ENCODE assay signal across 29 mouse cellular contexts in the genomic region with DNA sequence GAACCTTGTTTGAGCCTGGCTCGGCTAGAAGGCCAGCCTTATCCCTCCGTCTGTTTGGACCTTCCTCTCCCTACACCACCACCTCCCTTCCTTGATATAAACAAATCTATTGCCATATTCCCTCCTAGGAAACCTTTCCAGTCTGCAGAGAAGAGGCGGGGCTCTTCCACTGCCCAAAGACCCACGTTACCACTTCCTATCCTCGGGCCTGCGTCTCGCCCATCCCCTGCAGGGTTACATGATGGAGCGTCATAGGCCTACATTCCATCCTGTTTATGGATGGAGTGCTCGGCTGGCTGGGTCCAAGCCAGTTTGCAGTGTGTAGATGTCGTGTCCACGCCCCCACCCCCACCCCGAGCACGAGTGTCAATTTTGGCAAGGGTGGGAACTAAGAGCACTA. TPM values are rescaled to one million over a fixed set of nuclear protein-coding genes. Genes with fewer than 3 reads are reported as not detected.
A peak's percentile ranks its signal among the peaks of the same experiment; 100 is the strongest.
DNase-seq lines count a peak whose midpoint lies in the region; ATAC-seq and TF ChIP-seq lines count a peak whose summit lies in the region.
"Had no signal": no experiment of that assay in that cellular context is flagged by ENCODE, and none has a peak within 500 bp of the region (broad histone marks: within the 10 kb centered on the region; RNA-seq: fewer than 3 reads in every experiment).

No protein-coding gene starts in this region.

- 0 out of 2 replicates have a peak, but pooled peaks have one; percentile 38 for ATAC-seq in heart, embryonic 12.5 days (ENCODE audit: insufficient number of reproducible peaks, low FRiP score)
- no peak for ATAC-seq in liver, postnatal 0 days
- peak; percentile 71 for ATAC-seq in lung, embryonic 16.5 days (ENCODE audit: low read depth)
- ATAC-seq: inflammation-experienced regulatory T-cells, adult 6 months; midbrain, embryonic 15.5 days had no signal

- H3K4me3 ChIP-seq in heart, embryonic 12.5 days = no peak overlapping the region
- no peak overlapping the region for H3K4me3 ChIP-seq in liver, adult 2 months (ENCODE audit: insufficient read depth, low read depth, low read length)
- H3K4me3 ChIP-seq in liver, postnatal 0 days (ENCODE audit: low read depth, low read length) = no peak overlapping the region
- no peak overlapping the region for H3K4me3 ChIP-seq in lung, embryonic 16.5 days (ENCODE audit: low read length)
- H3K4me3 ChIP-seq: embryonic facial prominence, embryonic 10.5 days; forebrain, embryonic 12.5 days; hindbrain, embryonic 12.5 days; midbrain, embryonic 15.5 days; myocyte had no signal

- no peak for DNase-seq in heart, postnatal 14 days
- no peak for DNase-seq in liver, adult 2 months (ENCODE audit: extremely low read depth, low read depth, low spot score)
- DNase-seq in liver, postnatal 0 days = no peak
- DNase-seq in thymus, postnatal 4 days = no peak
- DNase-seq in T-cell, adult 2 months (ENCODE audit: low spot score) = no peak
- DNase-seq: cerebellum, adult 8-10 months; kidney, adult 9 months; kidney, postnatal 25 days; liver; thymus, postnatal 25 days had no signal

- no peak for TF ChIP-seq CTCF in liver, adult 2 months (IDR thresholded peaks at IDR 0.05; ENCODE audit: low read depth, low read length)
- no peak for TF ChIP-seq CTCF in liver, postnatal 0 days (IDR thresholded peaks at IDR 0.05; ENCODE audit: low read depth)

- TF ChIP-seq POLR2A in liver, adult 2 months (IDR thresholded peaks at IDR 0.05; ENCODE audit: extremely low read depth, insufficient read depth, low read length) = no peak

- intact Hi-C loops in heart, postnatal 14 days (cut with DNase I) = no loop called here

- H3K27ac ChIP-seq in heart, embryonic 12.5 days (ENCODE audit: poor library complexity, severe bottlenecking) = no peak overlapping the region
- H3K27ac ChIP-seq in liver, adult 2 months (replicated peaks; ENCODE audit: insufficient read depth, low read depth, low read length) = peak overlapping the region; percentile 61
- no peak overlapping the region for H3K27ac ChIP-seq in liver, postnatal 0 days (ENCODE audit: low read depth)
- peak overlapping the region; percentile 40 for H3K27ac ChIP-seq in lung, embryonic 16.5 days (ENCODE audit: low read length)
- H3K27ac ChIP-seq: embryonic facial prominence, embryonic 10.5 days; forebrain, embryonic 12.5 days; hindbrain, embryonic 12.5 days; midbrain, embryonic 15.5 days had no signal

- no peaks in the 10 kb centered on the region for H3K9me3 ChIP-seq in heart, embryonic 12.5 days (replicated peaks)
- H3K9me3 ChIP-seq in liver, postnatal 0 days (ENCODE audit: low read length) = no peaks in the 10 kb centered on the region
- H3K9me3 ChIP-seq in lung, embryonic 16.5 days (ENCODE audit: control insufficient read depth, low read length) = no peaks in the 10 kb centered on the region
- H3K9me3 ChIP-seq: embryonic facial prominence, embryonic 10.5 days; forebrain, embryonic 12.5 days; hindbrain, embryonic 12.5 days; midbrain, embryonic 15.5 days had no signal

- peaks cover 45% of the 10 kb centered on the region for H3K4me1 ChIP-seq in heart, embryonic 12.5 days (replicated peaks)
- H3K4me1 ChIP-seq in liver, adult 2 months (ENCODE audit: control insufficient read depth, insufficient read depth, low read length) = peaks cover 12% of the 10 kb centered on the region
- peaks cover 49% of the 10 kb centered on the region for H3K4me1 ChIP-seq in liver, postnatal 0 days (ENCODE audit: insufficient read depth)
- H3K4me1 ChIP-seq in lung, embryonic 16.5 days (replicated peaks; ENCODE audit: control insufficient read depth, insufficient read depth, low read length) = peaks cover 20% of the 10 kb centered on the region
- H3K4me1 ChIP-seq: hindbrain, embryonic 12.5 days had no signal

- no peak overlapping the region for H3K9ac ChIP-seq in heart, embryonic 12.5 days
- no peak overlapping the region for H3K9ac ChIP-seq in liver, adult 2 months (ENCODE audit: low read depth, low read length)
- H3K9ac ChIP-seq in liver, postnatal 0 days (replicated peaks) = no peak overlapping the region
- H3K9ac ChIP-seq in lung, embryonic 16.5 days (ENCODE audit: low read length) = no peak overlapping the region
- H3K9ac ChIP-seq: forebrain, embryonic 12.5 days; hindbrain, embryonic 12.5 days; midbrain, embryonic 15.5 days had no signal

- TF ChIP-seq EP300 in liver, postnatal 0 days (IDR thresholded peaks at IDR 0.05; ENCODE audit: low read depth) = no peak

- H3K4me2 ChIP-seq in heart, embryonic 12.5 days = no peak overlapping the region
- no peak overlapping the region for H3K4me2 ChIP-seq in liver, postnatal 0 days (ENCODE audit: low read depth, low read length)
- H3K4me2 ChIP-seq in lung, embryonic 16.5 days (ENCODE audit: low read depth, low read length) = no peak overlapping the region
- H3K4me2 ChIP-seq: forebrain, embryonic 12.5 days; hindbrain, embryonic 12.5 days; midbrain, embryonic 15.5 days had no signal

- H3K79me2 ChIP-seq in liver, adult 2 months (ENCODE audit: control insufficient read depth, insufficient read depth, low read length) = no peaks in the 10 kb centered on the region

- WGBS in heart, embryonic 12.5 days = 70% methylated on average over 13 of the region's 13 CpGs
- 74% methylated on average over 13 of the region's 13 CpGs for WGBS in liver, adult 2 months
- WGBS in liver, postnatal 0 days (ENCODE audit: insufficient replicate concordance) = 70% methylated on average over 13 of the region's 13 CpGs
- WGBS in lung, embryonic 16.5 days = 40% methylated on average over 13 of the region's 13 CpGs

- H3K36me3 ChIP-seq in heart, embryonic 12.5 days = no peaks in the 10 kb centered on the region
- no peaks in the 10 kb centered on the region for H3K36me3 ChIP-seq in liver, adult 2 months (ENCODE audit: control insufficient read depth, insufficient read depth, low read length)
- H3K36me3 ChIP-seq in liver, postnatal 0 days (replicated peaks; ENCODE audit: insufficient read depth, low read length) = no peaks in the 10 kb centered on the region
- no peaks in the 10 kb centered on the region for H3K36me3 ChIP-seq in lung, embryonic 16.5 days (ENCODE audit: control insufficient read depth, insufficient read depth, low read length)
- H3K36me3 ChIP-seq: embryonic facial prominence, embryonic 10.5 days; forebrain, embryonic 12.5 days; hindbrain, embryonic 12.5 days; midbrain, embryonic 15.5 days had no signal

- H3K27me3 ChIP-seq in heart, embryonic 12.5 days (replicated peaks) = peaks cover 22% of the 10 kb centered on the region; the same call in 1 of the 2 replicates
- no peaks in the 10 kb centered on the region for H3K27me3 ChIP-seq in liver, adult 2 months (ENCODE audit: control insufficient read depth, insufficient read depth, low read length)
- no peaks in the 10 kb centered on the region for H3K27me3 ChIP-seq in liver, postnatal 0 days (ENCODE audit: insufficient read depth, low read length)
- H3K27me3 ChIP-seq in lung, embryonic 16.5 days (ENCODE audit: control insufficient read depth, insufficient read depth, low read depth, low read length) = no peaks in the 10 kb centered on the region
- H3K27me3 ChIP-seq: forebrain, embryonic 12.5 days; hindbrain, embryonic 12.5 days; midbrain, embryonic 15.5 days had no signal

RNA-seq across cellular contexts. Expression of a gene that starts 8.9 kb away (rescaled TPM):
- polyA plus RNA-seq in heart, embryonic 12.5 days (2016; fragmentation: Nextera tagmentation; extraction: Ambion mirVana) = 23.0 and 23.5 TPM in 2 replicates
- 100 to 1,000 TPM; 397 to 446 TPM for total RNA-seq in heart, postnatal 14 days (2021)
- 78.1 and 91.4 TPM in 2 replicates for total RNA-seq in liver, adult 2 months (2014; rRNA removed)
- 78.3 and 88.6 TPM in 2 replicates for polyA plus RNA-seq in liver, adult 2 months (2012; rRNA removed)
- polyA plus RNA-seq in liver, postnatal 0 days (2015; fragmentation: Nextera tagmentation; extraction: Ambion mirVana) = 134 and 135 TPM in 2 replicates
- 70.5 and 84.9 TPM in 2 replicates for polyA plus RNA-seq in lung, embryonic 16.5 days (2015; fragmentation: Nextera tagmentation; extraction: Ambion mirVana)
- total RNA-seq: CH12.LX had no signal
- polyA plus RNA-seq: inflammation-experienced regulatory T-cells, adult 6 months had no signal

RNA-seq across cellular contexts. Expression of a gene that starts 48.8 kb away (rescaled TPM):
- polyA plus RNA-seq in heart, embryonic 12.5 days (2016; fragmentation: Nextera tagmentation; extraction: Ambion mirVana) = not detected in 2 replicates
- not detected for total RNA-seq in heart, postnatal 14 days (2021)
- 0.09 TPM in 1 of 2 replicates, not detected in the other for total RNA-seq in liver, adult 2 months (2014; rRNA removed)
- 0.09 TPM in 1 of 2 replicates, not detected in the other for polyA plus RNA-seq in liver, adult 2 months (2012; rRNA removed)
- polyA plus RNA-seq in liver, postnatal 0 days (2015; fragmentation: Nextera tagmentation; extraction: Ambion mirVana) = 0.08 and 0.09 TPM in 2 replicates
- 0.10 TPM in 1 of 2 replicates, not detected in the other for polyA plus RNA-seq in lung, embryonic 16.5 days (2015; fragmentation: Nextera tagmentation; extraction: Ambion mirVana)
- total RNA-seq: adrenal gland, adult 18-20 months; CH12.LX; common myeloid progenitor, adult 5-6 weeks; gastrocnemius, adult 8-10 months; heart, adult 18-20 months; layer of hippocampus, adult 8-10 months; left cerebral cortex, postnatal 25 days; megakaryocyte progenitor cell, adult 5-6 weeks; MEL had no signal
- polyA plus RNA-seq: embryonic facial prominence, embryonic 10.5 days; forebrain, embryonic 12.5 days; hindbrain, embryonic 12.5 days; inflammation-experienced regulatory T-cells, adult 6 months; midbrain, embryonic 15.5 days; myocyte; neural tube, embryonic 14.5 days; testis, adult 2 months had no signal

Comparison
In these comparisons a context has a peak if more than half of its experiments do, and no peak if none do; other contexts are left out.
1. H3K27ac ChIP-seq: peak in liver, adult 2 months (single experiment) and lung, embryonic 16.5 days (single experiment); none in heart, embryonic 12.5 days (single experiment) and liver, postnatal 0 days (single experiment).